Mouse (Mus musculus) regulatory T cell (primary cell): ENCODE measurements at regions not wholly inside any gene's neighbourhood (a gene's known extent, or its start where the extent isn't known, plus 50 kb on each side); places are given as distances from the start of the nearest gene placed in this dataset.
"Not testable (repeated sequence)": the region's sequence is repeated elsewhere in the genome, so short reads cannot be mapped to it uniquely, and the experiment has no call there.

ENCODE experiments used
- in situ Hi-C: fragments of 300-600 bp; cut with MboI, MseI; formaldehyde crosslinking; loops from one replicate; pipeline ENCODE4 v1.15.1; 2025; ENCODE audit warnings: high pct_unique_total_duplicates

- in situ Hi-C loops = no loop called here
Observed at GRCm38 (mm10) chr1:168697386-168697785, 265.3 kb upstream of the Pbx1 start.

GRCm38 (mm10) chr1:168686821-168687220 is 254.8 kb upstream of the Pbx1 start:
- in situ Hi-C loops = no loop called here

- in situ Hi-C loops = no loop called here
Observed at GRCm38 (mm10) chr1:168685147-168685546, 253.1 kb upstream of the Pbx1 start.

- in situ Hi-C loops = no loop called here
Observed at GRCm38 (mm10) chr1:168681685-168682491, 249.8 kb upstream of the Pbx1 start.

- in situ Hi-C loops = no loop called here
Observed at GRCm38 (mm10) chr1:168680674-168681073, 248.6 kb upstream of the Pbx1 start.

GRCm38 (mm10) chr1:168676418-168677413 is 244.6 kb upstream of the Pbx1 start:
- in situ Hi-C loops = no loop called here

- in situ Hi-C loops = no loop called here
Observed at GRCm38 (mm10) chr1:168675741-168676140, 243.7 kb upstream of the Pbx1 start.

GRCm38 (mm10) chr1:168662755-168663284 is 230.8 kb upstream of the Pbx1 start:
- in situ Hi-C loops = no loop called here

GRCm38 (mm10) chr1:168660956-168661355 is 228.9 kb upstream of the Pbx1 start:
- in situ Hi-C loops = no loop called here

GRCm38 (mm10) chr1:168659578-168659977 is 227.5 kb upstream of the Pbx1 start:
- in situ Hi-C loops = no loop called here

- in situ Hi-C loops = no loop called here
Observed at GRCm38 (mm10) chr1:168632837-168633236, 200.8 kb upstream of the Pbx1 start.

GRCm38 (mm10) chr1:168631979-168632378 is 199.9 kb upstream of the Pbx1 start:
- in situ Hi-C loops = no loop called here

GRCm38 (mm10) chr1:168601967-168602366 is 169.9 kb upstream of the Pbx1 start:
- in situ Hi-C loops = not testable (repeated sequence)

- in situ Hi-C loops = no loop called here
Observed at GRCm38 (mm10) chr1:168600461-168601160, 168.5 kb upstream of the Pbx1 start.

- in situ Hi-C loops = no loop called here
Observed at GRCm38 (mm10) chr1:168598191-168598667, 166.2 kb upstream of the Pbx1 start.

GRCm38 (mm10) chr1:168597495-168597894 is 165.4 kb upstream of the Pbx1 start:
- in situ Hi-C loops = no loop called here

GRCm38 (mm10) chr1:168584137-168584536 is 152.1 kb upstream of the Pbx1 start:
- in situ Hi-C loops = no loop called here

- in situ Hi-C loops = no loop called here
Observed at GRCm38 (mm10) chr1:168582434-168582833, 150.4 kb upstream of the Pbx1 start.

- in situ Hi-C loops = no loop called here
Observed at GRCm38 (mm10) chr1:168569930-168570515, 138.0 kb upstream of the Pbx1 start.

GRCm38 (mm10) chr1:168552394-168552793 is 120.3 kb upstream of the Pbx1 start:
- in situ Hi-C loops = no loop called here
